Mouse (Mus musculus) fibroblast of lung, adult 2 months (primary cell): ENCODE data around the gene Ermp1.
A peak's percentile ranks its signal among the peaks of the same experiment; 100 is the strongest.
"Not testable (repeated sequence)": the region's sequence is repeated elsewhere in the genome, so short reads cannot be mapped to it uniquely, and the experiment has no call there.

Experiments
- DNase-seq: peaks from one replicate; pipeline ENCODE4 v3.0.0-alpha.2; 2011; ENCODE audit warnings: low read depth

Ermp1 gene

DNA sequence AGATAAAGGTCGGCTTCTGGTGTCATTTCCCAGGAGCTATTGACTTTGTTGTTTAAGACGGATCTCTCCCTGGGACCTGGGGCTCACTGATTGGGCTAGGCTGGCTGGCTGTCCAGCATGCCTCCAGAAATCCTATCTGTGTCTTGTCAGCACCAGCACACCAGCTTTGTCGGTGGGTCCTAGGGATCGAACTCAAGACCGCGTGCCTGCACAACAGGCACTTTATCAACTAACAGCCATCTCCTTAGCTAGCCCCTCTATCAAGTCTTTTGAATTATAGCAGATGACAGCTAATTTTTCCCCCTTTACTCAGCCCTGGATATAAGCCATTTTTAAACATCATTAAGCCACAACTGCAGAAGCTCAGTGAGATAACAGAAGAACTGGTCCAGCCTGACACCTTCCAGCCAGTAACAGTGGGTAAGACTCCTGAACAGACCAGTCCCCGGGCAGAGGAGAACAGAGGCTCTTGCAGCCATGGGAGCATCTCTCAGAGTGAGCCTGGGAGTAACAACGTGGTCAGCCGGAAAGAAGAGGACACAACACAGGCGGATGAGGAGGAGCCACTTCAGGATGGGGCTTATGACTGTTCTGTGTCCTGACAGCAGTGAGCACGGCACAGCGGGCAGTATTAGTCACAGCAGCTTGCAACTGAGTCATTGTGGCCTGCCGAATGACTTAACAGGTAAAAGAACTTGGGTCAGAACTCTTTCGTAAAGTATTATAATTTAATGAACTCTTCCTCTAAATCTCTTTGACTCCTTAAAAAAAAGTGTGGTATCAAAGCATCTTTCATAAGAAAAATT, 44.5 kb downstream of the Ermp1 start:
- DNase-seq = no peak

DNA sequence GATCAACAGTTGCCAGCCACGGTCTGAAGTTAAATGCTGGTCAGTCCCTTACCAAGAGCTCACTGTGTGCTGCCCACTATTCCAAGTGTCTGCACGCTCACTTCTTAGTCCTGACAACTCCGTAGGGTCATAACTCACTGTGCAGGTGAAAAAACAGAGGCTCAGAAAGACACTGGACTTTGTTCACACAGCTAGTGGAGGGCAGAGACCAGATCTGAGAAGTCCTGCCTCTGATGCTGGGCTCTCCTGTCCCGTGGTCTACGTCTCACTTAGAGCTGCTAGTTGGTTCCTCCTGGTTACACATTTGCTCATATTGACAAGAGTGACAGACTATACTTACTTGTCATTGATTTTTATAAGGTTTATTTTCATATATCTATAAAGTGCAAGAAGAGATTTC, 49.2 kb downstream of the Ermp1 start:
- DNase-seq = no peak

DNA sequence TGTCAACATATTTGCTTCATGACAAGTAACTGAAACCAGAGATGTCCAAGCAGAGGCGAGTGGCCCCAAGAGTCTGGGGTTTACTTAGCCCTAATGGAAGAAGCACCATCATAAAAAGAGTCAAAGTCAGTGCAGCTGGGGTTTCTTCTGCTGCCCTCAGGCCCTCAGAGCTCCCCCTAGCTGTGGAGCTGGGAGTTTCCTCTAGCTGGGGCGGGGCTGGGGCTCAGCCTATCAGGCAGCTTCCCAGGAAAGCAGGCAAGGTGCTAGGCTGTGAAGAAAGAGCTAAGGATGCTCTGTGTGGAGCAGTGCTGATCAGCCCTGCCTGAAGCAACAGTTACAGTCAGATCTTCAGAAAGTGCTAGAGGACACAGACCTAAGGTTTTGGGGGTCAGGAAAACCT, 51.2 kb downstream of the Ermp1 start:
- no peak for DNase-seq

DNA sequence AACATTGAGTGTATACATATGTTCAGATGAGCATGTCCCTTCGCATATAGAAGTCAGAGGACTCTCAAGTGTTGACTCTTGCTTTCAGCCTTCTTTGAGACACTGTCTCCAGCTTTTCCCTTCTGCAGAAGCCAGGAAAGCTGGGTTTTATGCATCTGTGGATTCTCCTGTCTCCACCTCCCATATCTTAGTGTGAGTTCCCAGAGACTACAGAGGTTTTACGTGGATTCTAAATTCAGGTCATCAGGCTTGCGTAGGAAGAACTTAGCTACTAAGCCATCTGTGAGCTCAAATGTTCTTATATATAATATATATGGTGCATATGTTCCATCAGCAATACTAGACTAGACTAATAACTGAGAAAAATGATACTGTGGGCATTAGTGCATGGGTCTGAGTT, 51.9 kb downstream of the Ermp1 start:
- DNase-seq = no peak

DNA sequence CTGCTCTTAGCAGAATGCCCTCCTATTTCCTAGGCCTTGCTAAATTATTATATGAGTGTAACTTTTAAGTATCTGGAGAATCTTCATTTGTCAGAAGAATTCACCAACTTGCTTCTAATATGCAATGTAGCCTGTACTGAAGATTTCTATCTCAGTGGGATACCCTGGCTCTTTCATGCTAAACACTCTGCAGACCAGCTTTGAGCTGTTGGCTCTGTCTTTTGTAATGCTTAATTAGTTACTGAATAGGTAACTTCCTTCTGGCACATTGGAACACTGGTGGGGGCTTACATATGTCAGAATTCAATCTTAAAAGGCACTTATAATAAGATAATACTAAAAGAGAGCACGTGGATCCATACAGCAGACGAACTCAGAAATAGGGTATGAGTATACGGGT, 54.4 kb downstream of the Ermp1 start:
- DNase-seq = not testable (repeated sequence)

DNA sequence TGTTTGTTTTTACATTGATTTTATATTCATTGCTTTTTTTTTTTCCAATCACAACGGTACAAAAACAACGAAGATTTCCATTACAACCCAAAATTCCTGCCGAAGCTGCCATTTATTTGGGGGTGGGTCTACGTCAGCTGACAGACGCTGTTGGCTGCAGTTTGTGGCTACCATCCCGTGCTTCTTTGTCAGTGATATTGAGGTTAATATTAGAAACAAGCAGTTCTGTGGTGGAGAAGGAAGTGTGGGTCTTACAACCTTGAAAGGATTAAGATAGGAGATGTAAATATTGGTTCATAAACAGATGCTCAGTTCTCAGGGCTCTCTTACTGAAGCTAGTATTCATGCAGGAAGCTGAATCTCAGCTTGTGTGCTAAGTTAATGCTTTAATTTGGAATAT, 64.5 kb downstream of the Ermp1 start:
- DNase-seq = no peak

DNA sequence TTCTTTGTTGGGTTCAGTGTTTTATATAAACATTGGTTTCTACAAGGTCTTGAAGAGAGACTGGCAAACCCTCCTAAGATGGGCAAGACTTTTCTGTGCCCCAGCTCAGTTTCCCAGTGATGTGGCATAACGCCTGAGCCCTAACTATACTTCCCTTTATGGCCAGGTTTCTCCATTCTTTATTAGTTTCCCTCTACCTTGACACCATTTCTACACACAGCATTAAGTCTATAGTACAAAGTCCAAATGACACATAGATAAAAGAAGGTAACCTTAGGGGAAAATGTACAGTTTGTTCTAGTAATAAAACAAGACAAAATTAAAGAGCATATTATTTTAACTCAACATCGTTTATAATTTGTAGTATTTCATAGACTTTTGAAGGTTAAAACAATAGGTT, 65.8 kb downstream of the Ermp1 start:
- DNase-seq = no peak

DNA sequence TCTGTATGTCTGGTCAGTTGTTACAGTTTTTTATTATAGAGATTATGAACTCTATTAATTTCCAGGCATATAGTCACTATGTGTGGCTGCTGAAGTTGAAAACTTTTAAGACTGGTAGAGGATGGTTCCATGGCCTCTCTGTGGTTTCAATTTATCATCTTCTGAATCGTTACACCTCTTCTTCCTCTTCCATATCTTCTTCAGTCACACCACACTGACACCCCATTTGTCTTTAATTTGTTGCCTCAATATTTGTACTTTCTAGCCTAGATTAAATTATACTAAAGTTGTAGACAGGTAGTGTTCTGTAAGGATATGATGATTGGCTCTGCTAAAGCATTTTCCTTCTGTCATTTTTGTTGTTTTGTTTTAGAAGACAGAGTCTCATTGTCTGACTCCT, 81.7 kb downstream of the Ermp1 start:
- DNase-seq = no peak

DNA sequence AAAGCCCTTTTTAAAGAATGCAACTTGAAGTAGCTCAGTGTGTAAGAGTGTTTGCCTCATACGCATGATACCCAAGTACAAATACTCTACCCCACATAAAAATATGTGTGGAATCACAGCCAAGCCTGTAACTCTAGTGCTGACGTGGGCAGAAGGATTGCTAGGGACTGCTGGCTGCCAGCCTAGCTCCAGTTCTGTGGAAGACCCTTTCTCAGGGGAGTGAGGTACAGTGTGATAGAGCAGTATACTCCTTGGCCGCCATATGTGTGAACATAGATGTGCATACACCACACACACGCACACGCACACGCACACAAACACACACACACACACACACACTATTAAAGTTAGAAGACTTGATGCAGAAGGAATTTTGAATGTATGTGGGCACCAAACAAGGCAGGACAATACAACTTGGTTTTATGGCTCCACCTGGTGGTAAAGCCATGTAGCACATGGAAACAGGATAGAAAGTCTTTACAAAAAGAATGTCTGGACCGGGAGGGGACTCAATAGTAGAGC, 84.9 kb downstream of the Ermp1 start:
- DNase-seq = peak; percentile 23

DNA sequence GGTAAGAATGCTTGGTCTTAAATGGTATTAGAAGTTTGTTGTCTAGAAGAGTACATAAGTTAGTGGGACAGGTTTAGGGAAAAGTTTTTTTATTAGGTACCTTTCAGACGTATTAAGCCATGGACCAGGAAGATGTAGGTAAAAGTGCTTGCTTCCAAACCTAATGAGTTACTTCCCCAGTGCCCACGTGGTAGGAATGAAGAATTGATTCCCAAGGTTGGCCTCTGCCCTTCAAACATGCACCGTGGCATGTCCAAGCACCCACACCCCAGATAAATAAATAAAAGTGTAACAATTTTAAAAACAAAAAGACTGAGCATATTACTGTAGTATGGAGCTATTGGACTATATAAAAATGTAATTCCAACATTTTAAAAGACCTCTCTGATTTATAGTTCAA, 85.6 kb downstream of the Ermp1 start:
- no peak for DNase-seq

DNA sequence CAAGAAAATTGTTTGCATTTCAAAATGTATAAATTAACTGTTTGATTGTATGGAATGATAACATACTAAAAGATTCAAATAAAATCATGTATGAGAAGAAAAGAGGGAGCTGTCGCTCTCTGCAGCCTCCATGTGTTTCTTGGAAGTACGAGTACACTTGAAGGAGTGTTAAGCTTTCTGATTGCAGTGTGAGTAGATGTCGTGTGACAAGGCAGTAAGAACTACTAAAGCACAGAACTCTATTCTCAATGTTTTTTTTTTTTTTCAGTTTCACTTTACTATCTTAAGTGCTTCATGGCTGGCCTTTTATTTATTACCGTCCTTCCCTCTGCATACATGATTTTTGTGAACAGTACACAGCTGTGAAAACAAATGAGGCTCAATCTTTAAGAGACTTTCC, 86.0 kb downstream of the Ermp1 start:
- no peak for DNase-seq
